Mouse (Mus musculus) heart, embryonic 13.5 days (tissue): ENCODE results near the gene Rimbp2. TPM values are rescaled to one million over a fixed set of nuclear protein-coding genes. Genes with fewer than 3 reads are reported as not detected.
"Not testable (repeated sequence)": the region's sequence is repeated elsewhere in the genome, so short reads cannot be mapped to it uniquely, and the experiment has no call there.

Experiments
- ATAC-seq: fragments of 200-750 bp; cut with Nextera tagmentation; 2 replicates; pipeline ENCODE4 v1.8.0; 2017; ENCODE audit warnings: moderate TSS enrichment; ENCODE audit not compliant: insufficient number of reproducible peaks, low FRiP score, low TSS enrichment; ENCODE audit errors: extremely low read depth
- H3K27ac ChIP-seq: fragments of 300-500 bp; sonication (generic); replicated peaks from 2 replicates; pipeline ENCODE4 v1.5.1; 2015; ENCODE audit warnings: moderate library complexity, mild to moderate bottlenecking, inconsistent platforms
- H3K27me3 ChIP-seq: fragments of 300-500 bp; sonication (generic); replicated peaks from 2 replicates; pipeline ENCODE4 v1.6.1; 2015; ENCODE audit warnings: mild to moderate bottlenecking, inconsistent platforms
- H3K36me3 ChIP-seq: fragments of 300-500 bp; sonication (generic); 2 replicates; pipeline ENCODE4 v1.6.1; 2015; ENCODE audit warnings: mild to moderate bottlenecking, inconsistent platforms
- H3K4me1 ChIP-seq: fragments of 300-500 bp; sonication (generic); 2 replicates; pipeline ENCODE4 v1.6.1; 2015; ENCODE audit warnings: inconsistent platforms
- H3K4me2 ChIP-seq: fragments of 300-500 bp; sonication (generic); 2 replicates; pipeline ENCODE4 v1.6.1; 2015; ENCODE audit warnings: inconsistent platforms, mild to moderate bottlenecking, moderate library complexity
- H3K4me3 ChIP-seq: fragments of 300-500 bp; sonication (generic); 2 replicates; pipeline ENCODE4 v1.5.1; 2015; ENCODE audit warnings: moderate library complexity, mild to moderate bottlenecking, inconsistent platforms
- H3K9ac ChIP-seq: fragments of 300-500 bp; sonication (generic); 2 replicates; pipeline ENCODE4 v1.6.1; 2015; ENCODE audit warnings: inconsistent platforms, mild to moderate bottlenecking, moderate library complexity
- H3K9me3 ChIP-seq: fragments of 300-500 bp; sonication (generic); 2 replicates; pipeline ENCODE4 v1.6.1; 2016; ENCODE audit warnings: inconsistent platforms
- WGBS: fragments of 180-500 bp; shearing (Covaris S2); methylation state at CpG from one replicate; pipeline ENCODE4 v1.1.7; 2015; ENCODE audit warnings: mixed read lengths; 5-methylcytosine and 5-hydroxymethylcytosine counted together
- polyA plus RNA-seq: library from polyadenylated mRNA; unstranded; fragments of >200 nt; fragmentation: Nextera tagmentation; extraction: Ambion mirVana; gene quantifications from 2 replicates; pipeline ENCODE4 v1.2.1, GENCODE M21; 2015

Gene Rimbp2
- polyA plus RNA-seq = 0.15 and 0.24 TPM in 2 replicates

- peaks cover 11% of the 10 kb centered on the region for H3K4me1 ChIP-seq
- H3K4me2 ChIP-seq = peak within 1 kb of the TSS; percentile 79
- peak within 1 kb of the TSS; percentile 53 for H3K4me3 ChIP-seq
- no peaks in the 10 kb centered on the region for H3K36me3 ChIP-seq
- H3K9me3 ChIP-seq = peaks cover 4% of the 10 kb centered on the region; the same call in 1 of the 2 replicates
- 0 out of 2 replicates have a peak, but pooled peaks have one; percentile 11 for ATAC-seq
- peak within 1 kb of the TSS; percentile 70 for H3K9ac ChIP-seq
- WGBS = 13% methylated on average over 16 of the region's 17 CpGs
- H3K27ac ChIP-seq = no peak within 1 kb of the TSS
- H3K27me3 ChIP-seq = peaks cover 39% of the 10 kb centered on the region
These were observed at the start of gene Rimbp2 for GRCm38 (mm10) chr5:128953278-128954070. Gene Rimbp2, minus strand, starts transcription at chr5:128953486.

- Histone ChIP-seq H3K36me3 (peaks cover 27% of the 10 kb centered on the region), H3K4me3 (peak overlapping the region; percentile 23; the same call in 1 of the 2 replicates), H3K27ac (peak overlapping the region; percentile 84), H3K9me3 (no peaks in the 10 kb centered on the region), H3K27me3 (no peaks in the 10 kb centered on the region), H3K9ac (peak overlapping the region; percentile 68), H3K4me2 (peak overlapping the region; percentile 59), H3K4me1 (peaks cover 50% of the 10 kb centered on the region)
- WGBS = 9% methylated on average over 14 of the region's 14 CpGs
- ATAC-seq = peak; percentile 38; the same call in 1 of the 2 replicates
These were observed 49.3 kb upstream of the Rimbp2 start for GRCm38 (mm10) chr5:129002571-129003011.

GRCm38 (mm10) chr5:129000706-129001468, 47.6 kb upstream of the Rimbp2 start:
- 40% methylated on average over 8 of the region's 8 CpGs for WGBS
- Histone ChIP-seq H3K4me2 (peak overlapping the region; percentile 16; the same call in 1 of the 2 replicates), H3K9me3 (no peaks in the 10 kb centered on the region), H3K9ac (0 out of 2 replicates have a peak overlapping the region, but pooled peaks have one; percentile 40), H3K4me1 (peaks cover 36% of the 10 kb centered on the region), H3K27ac (peak overlapping the region; percentile 84), H3K27me3 (no peaks in the 10 kb centered on the region), H3K4me3 (no peak overlapping the region), H3K36me3 (peaks cover 40% of the 10 kb centered on the region)
- peak; percentile 21; the same call in 1 of the 2 replicates for ATAC-seq

DNA sequence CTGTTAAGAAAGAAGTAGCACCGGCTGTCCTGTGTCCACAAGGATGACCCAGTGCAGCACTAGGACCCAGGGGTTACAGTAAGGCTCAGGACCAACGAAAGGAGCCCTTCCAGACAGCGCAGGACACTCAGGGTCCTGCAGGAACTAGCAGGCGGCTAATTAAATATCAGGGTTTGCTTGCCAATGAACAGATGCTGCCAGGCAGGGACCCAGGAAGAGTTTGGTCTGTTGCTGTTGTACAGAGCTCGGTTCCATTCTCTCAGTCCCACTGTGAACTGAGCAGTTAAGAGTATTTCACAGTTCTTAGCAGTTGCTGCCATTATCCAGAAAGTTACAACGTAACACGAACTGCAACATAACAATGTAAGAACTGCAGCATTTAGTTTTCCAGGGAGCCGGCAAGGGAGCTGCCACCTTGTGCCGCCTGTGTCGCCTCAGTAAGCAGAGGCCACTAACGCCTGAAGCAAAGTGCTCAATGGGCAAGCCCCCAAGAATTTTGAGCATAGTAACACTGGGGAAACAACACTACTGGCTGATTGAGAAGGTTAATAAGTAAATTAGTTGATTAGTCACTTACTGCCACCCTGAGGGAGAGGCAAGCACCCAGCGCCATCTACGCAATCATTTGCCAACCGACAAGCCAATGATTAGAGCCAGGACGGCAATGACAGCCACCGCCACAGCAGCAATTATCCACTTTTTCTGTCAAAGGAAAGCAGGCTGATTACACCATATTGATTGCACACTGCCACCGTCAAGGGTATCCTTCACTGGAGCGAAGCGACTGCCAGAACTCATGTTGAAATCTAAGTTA, 34.1 kb upstream of the Rimbp2 start:
- Histone ChIP-seq H3K4me1 (no peaks in the 10 kb centered on the region), H3K4me3 (no peak overlapping the region), H3K36me3 (peaks cover 73% of the 10 kb centered on the region), H3K27ac (no peak overlapping the region), H3K9ac (no peak overlapping the region), H3K27me3 (no peaks in the 10 kb centered on the region), H3K9me3 (no peaks in the 10 kb centered on the region), H3K4me2 (no peak overlapping the region)
- ATAC-seq = no peak
- WGBS = 83% methylated on average over 19 of the region's 19 CpGs

- Histone ChIP-seq H3K4me2 (no peak overlapping the region), H3K4me3 (no peak overlapping the region), H3K4me1 (no peaks in the 10 kb centered on the region), H3K36me3 (peaks cover 59% of the 10 kb centered on the region), H3K9ac (no peak overlapping the region), H3K9me3 (no peaks in the 10 kb centered on the region), H3K27ac (no peak overlapping the region), H3K27me3 (no peaks in the 10 kb centered on the region)
- 90% methylated on average over 13 of the region's 13 CpGs for WGBS
- no peak for ATAC-seq
These were observed 32.7 kb upstream of the Rimbp2 start for GRCm38 (mm10) chr5:128985946-128986345.

- H3K4me2 ChIP-seq = no peak overlapping the region
- no peaks in the 10 kb centered on the region for H3K9me3 ChIP-seq
- no peak overlapping the region for H3K4me3 ChIP-seq
- H3K27ac ChIP-seq = no peak overlapping the region
- H3K27me3 ChIP-seq = no peaks in the 10 kb centered on the region
- no peaks in the 10 kb centered on the region for H3K4me1 ChIP-seq
- no peak for ATAC-seq
- H3K9ac ChIP-seq = no peak overlapping the region
- H3K36me3 ChIP-seq = peaks cover 48% of the 10 kb centered on the region
- WGBS = 85% methylated on average over 6 of the region's 6 CpGs
These were observed 31.2 kb upstream of the Rimbp2 start for GRCm38 (mm10) chr5:128984536-128984935.

DNA sequence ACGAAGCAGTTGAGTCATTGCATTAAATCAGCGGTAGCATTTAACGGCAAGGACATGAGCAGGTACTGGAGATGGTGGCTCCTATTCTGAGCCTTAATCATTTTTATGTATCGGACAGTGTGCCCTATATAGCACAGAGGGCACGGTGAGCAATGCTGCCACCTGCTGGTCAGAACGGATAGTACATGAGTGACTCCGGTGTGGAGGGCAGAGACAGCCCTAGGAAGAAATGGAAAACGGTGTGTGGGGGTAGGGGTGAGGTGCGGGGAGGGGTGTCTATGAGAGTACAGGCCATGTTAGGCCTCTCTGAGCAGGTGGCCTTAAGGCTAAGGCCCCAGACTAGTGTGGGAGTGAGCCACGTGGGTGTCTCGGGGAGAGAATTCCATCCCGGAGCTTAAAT, 28.3 kb upstream of the Rimbp2 start:
- no peak; the same call in 1 of the 2 replicates for ATAC-seq
- 21% methylated on average over 12 of the region's 12 CpGs for WGBS
- Histone ChIP-seq H3K27me3 (no peaks in the 10 kb centered on the region), H3K4me2 (no peak overlapping the region), H3K36me3 (peaks cover 22% of the 10 kb centered on the region), H3K27ac (no peak overlapping the region), H3K9me3 (peaks cover 5% of the 10 kb centered on the region; the same call in 1 of the 2 replicates), H3K4me3 (no peak overlapping the region), H3K4me1 (no peaks in the 10 kb centered on the region), H3K9ac (no peak overlapping the region)

- H3K9ac ChIP-seq = no peak overlapping the region
- 57% methylated on average over 7 of the region's 7 CpGs for WGBS
- H3K27me3 ChIP-seq = no peaks in the 10 kb centered on the region
- no peak overlapping the region for H3K4me2 ChIP-seq
- H3K27ac ChIP-seq = no peak overlapping the region
- H3K9me3 ChIP-seq = peaks cover 5% of the 10 kb centered on the region; the same call in 1 of the 2 replicates
- H3K36me3 ChIP-seq = peaks cover 14% of the 10 kb centered on the region
- no peak overlapping the region for H3K4me3 ChIP-seq
- H3K4me1 ChIP-seq = no peaks in the 10 kb centered on the region
- no peak for ATAC-seq
These were observed 27.6 kb upstream of the Rimbp2 start for GRCm38 (mm10) chr5:128980857-128981256.

- Histone ChIP-seq H3K4me1 (no peaks in the 10 kb centered on the region), H3K9me3 (peaks cover 5% of the 10 kb centered on the region; the same call in 1 of the 2 replicates), H3K27ac (no peak overlapping the region), H3K4me2 (no peak overlapping the region), H3K27me3 (0 out of 2 replicates have a peak, but pooled peaks cover 1% of the 10 kb centered on the region), H3K4me3 (no peak overlapping the region), H3K36me3 (no peaks in the 10 kb centered on the region), H3K9ac (no peak overlapping the region)
- no peak for ATAC-seq
- WGBS = 89% methylated on average over 7 of the region's 7 CpGs
These were observed 25.7 kb upstream of the Rimbp2 start for GRCm38 (mm10) chr5:128978957-128979356.

DNA sequence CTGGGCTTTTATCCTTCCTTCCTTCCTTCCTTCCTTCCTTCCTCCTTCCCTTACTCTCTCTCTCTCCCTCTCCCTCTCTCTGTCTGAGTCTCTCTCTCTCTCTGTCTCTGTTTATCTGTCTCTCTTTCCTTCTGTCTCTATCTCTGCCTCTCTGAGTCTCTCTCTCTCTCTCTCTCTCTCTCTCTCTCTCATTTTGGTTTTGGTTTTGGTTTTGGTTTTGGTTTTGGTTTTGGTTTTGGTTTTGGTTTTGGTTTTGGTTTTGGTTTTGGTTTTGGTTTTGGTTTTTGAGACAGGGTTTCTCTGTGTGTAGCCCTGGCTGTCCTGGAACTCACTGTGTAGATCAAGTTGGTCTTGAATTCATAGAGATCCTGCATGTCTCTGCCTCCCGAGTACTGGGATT, 24.2 kb upstream of the Rimbp2 start:
- not testable (repeated sequence) for H3K9ac ChIP-seq, H3K4me3 ChIP-seq, H3K36me3 ChIP-seq, H3K4me2 ChIP-seq, ATAC-seq, H3K27me3 ChIP-seq, H3K4me1 ChIP-seq, H3K27ac ChIP-seq, H3K9me3 ChIP-seq
- WGBS = 44% methylated on average over 1 of the region's 1 CpGs
